Mouse (Mus musculus) megakaryocyte, embryonic 14.5 days (primary cell): Measurements from ENCODE around the gene Pknox2. TPM values are rescaled to one million over a fixed set of nuclear protein-coding genes. Genes with fewer than 3 reads are reported as not detected.

ENCODE experiments used
- H3K27me3 ChIP-seq: replicated peaks from 2 replicates; pipeline ENCODE3; 2012; ENCODE audit warnings: inconsistent platforms
- H3K36me3 ChIP-seq: replicated peaks from 2 replicates; pipeline ENCODE3; 2012; ENCODE audit warnings: low read length, inconsistent platforms, mixed read lengths
- H3K4me1 ChIP-seq: 2 replicates; pipeline ENCODE4 v1.6.1; 2012; ENCODE audit warnings: inconsistent platforms
- H3K4me3 ChIP-seq: replicated peaks from 2 replicates; pipeline ENCODE3; 2012; ENCODE audit warnings: moderate library complexity, mild to moderate bottlenecking, inconsistent platforms
- H3K9me3 ChIP-seq: 2 replicates; pipeline ENCODE4 v1.6.1; 2012; ENCODE audit warnings: inconsistent platforms
- FLI1 ChIP-seq: IDR thresholded peaks from 2 replicates; pipeline ENCODE4 v1.6.1; 2012; ENCODE audit warnings: low read length, inconsistent platforms, mixed read lengths
- GATA1 ChIP-seq: IDR thresholded peaks from 3 replicates; pipeline ENCODE4 v1.6.1; 2012; ENCODE audit warnings: mixed read lengths, low read length, inconsistent platforms, borderline replicate concordance
- polyA plus RNA-seq: library from polyadenylated mRNA; stranded (reverse); fragments of >175 nt; gene quantifications from 2 replicates; pipeline ENCODE4 v1.2.3, GENCODE M21; 2012; ENCODE audit warnings: low replicate concordance; ENCODE audit not compliant: insufficient read depth

Pknox2 gene
- polyA plus RNA-seq, 1 experiment = 0.06 TPM

GRCm38 (mm10) chr9:37066732-37067472, 80.3 kb downstream of the Pknox2 start:
- no peak overlapping the region for H3K4me3 ChIP-seq
- no peaks in the 10 kb centered on the region for H3K36me3 ChIP-seq

GRCm38 (mm10) chr9:37061627-37062026, 85.6 kb downstream of the Pknox2 start:
- Histone ChIP-seq H3K4me3 (no peak overlapping the region), H3K4me1 (no peaks in the 10 kb centered on the region), H3K27me3 (peaks cover 8% of the 10 kb centered on the region), H3K9me3 (no peaks in the 10 kb centered on the region), H3K36me3 (no peaks in the 10 kb centered on the region)
- TF ChIP-seq GATA1 = no peak

More at GRCm38 (mm10) chr9:37066732-37067472, 80.3 kb downstream of the Pknox2 start:
- H3K9me3 ChIP-seq = no peaks in the 10 kb centered on the region
- H3K27me3 ChIP-seq = peaks cover 9% of the 10 kb centered on the region
- TF ChIP-seq GATA1 (no peak), FLI1 (no peak)
- no peaks in the 10 kb centered on the region for H3K4me1 ChIP-seq

GRCm38 (mm10) chr9:37054703-37055102, 92.5 kb downstream of the Pknox2 start:
- H3K27me3 ChIP-seq = peaks cover 22% of the 10 kb centered on the region
- no peak overlapping the region for H3K4me3 ChIP-seq
- peaks cover 4% of the 10 kb centered on the region; the same call in 1 of the 2 replicates for H3K9me3 ChIP-seq
- no peaks in the 10 kb centered on the region for H3K36me3 ChIP-seq
- no peaks in the 10 kb centered on the region; the same call in 1 of the 2 replicates for H3K4me1 ChIP-seq
- TF ChIP-seq GATA1 = no peak
- TF ChIP-seq FLI1 = no peak

- H3K4me3 ChIP-seq = no peak overlapping the region
- no peaks in the 10 kb centered on the region; the same call in 1 of the 2 replicates for H3K4me1 ChIP-seq
- TF ChIP-seq GATA1 = no peak
- TF ChIP-seq FLI1 = no peak
- H3K27me3 ChIP-seq = peaks cover 22% of the 10 kb centered on the region
- H3K36me3 ChIP-seq = no peaks in the 10 kb centered on the region
- H3K9me3 ChIP-seq = peaks cover 4% of the 10 kb centered on the region; the same call in 1 of the 2 replicates
Measured at GRCm38 (mm10) chr9:37053601-37054512, 93.3 kb downstream of the Pknox2 start.

GRCm38 (mm10) chr9:37053041-37053440, 94.2 kb downstream of the Pknox2 start:
- no peak for TF ChIP-seq GATA1
- no peak for TF ChIP-seq FLI1
- H3K4me3 ChIP-seq = peak overlapping the region; percentile 31
- no peaks in the 10 kb centered on the region for H3K36me3 ChIP-seq
- H3K27me3 ChIP-seq = peaks cover 22% of the 10 kb centered on the region
- peaks cover 4% of the 10 kb centered on the region; the same call in 1 of the 2 replicates for H3K9me3 ChIP-seq
- H3K4me1 ChIP-seq = no peaks in the 10 kb centered on the region; the same call in 1 of the 2 replicates

- no peaks in the 10 kb centered on the region; the same call in 1 of the 2 replicates for H3K4me1 ChIP-seq
- peaks cover 22% of the 10 kb centered on the region for H3K27me3 ChIP-seq
- no peak overlapping the region for H3K4me3 ChIP-seq
- TF ChIP-seq GATA1 = no peak
- H3K9me3 ChIP-seq = peaks cover 4% of the 10 kb centered on the region; the same call in 1 of the 2 replicates
- no peaks in the 10 kb centered on the region for H3K36me3 ChIP-seq
Measured at GRCm38 (mm10) chr9:37051669-37052068, 95.5 kb downstream of the Pknox2 start.

- no peak for TF ChIP-seq GATA1
- TF ChIP-seq FLI1 = no peak
Measured at GRCm38 (mm10) chr9:37047490-37047889, 99.7 kb downstream of the Pknox2 start.

GRCm38 (mm10) chr9:37045875-37046274, 101.3 kb downstream of the Pknox2 start:
- Histone ChIP-seq H3K4me3 (no peak overlapping the region), H3K27me3 (no peaks in the 10 kb centered on the region), H3K9me3 (peaks cover under 1% of the 10 kb centered on the region; the same call in 1 of the 2 replicates), H3K4me1 (no peaks in the 10 kb centered on the region), H3K36me3 (no peaks in the 10 kb centered on the region)
- TF ChIP-seq GATA1 (no peak), FLI1 (no peak)

More at GRCm38 (mm10) chr9:37047490-37047889, 99.7 kb downstream of the Pknox2 start:
- Histone ChIP-seq H3K27me3 (peaks cover 2% of the 10 kb centered on the region), H3K36me3 (no peaks in the 10 kb centered on the region), H3K4me3 (no peak overlapping the region), H3K4me1 (no peaks in the 10 kb centered on the region), H3K9me3 (peaks cover 4% of the 10 kb centered on the region; the same call in 1 of the 2 replicates)

GRCm38 (mm10) chr9:37044165-37044564, 103.0 kb downstream of the Pknox2 start:
- Histone ChIP-seq H3K36me3 (no peaks in the 10 kb centered on the region), H3K4me3 (no peak overlapping the region), H3K9me3 (no peaks in the 10 kb centered on the region), H3K27me3 (no peaks in the 10 kb centered on the region), H3K4me1 (no peaks in the 10 kb centered on the region)
- TF ChIP-seq FLI1 (no peak), GATA1 (no peak)
